Mouse (Mus musculus) spleen, postnatal 36 days (tissue): ENCODE measurements around the gene Ckm.

ENCODE experiments used
- DNase-seq, 2 experiments: peaks; one replicate each; pipeline ENCODE4 v3.0.0; 2022; ENCODE audit warnings: low spot score in 2 of 2, mixed read lengths in 1 of 2

Gene Ckm

DNA sequence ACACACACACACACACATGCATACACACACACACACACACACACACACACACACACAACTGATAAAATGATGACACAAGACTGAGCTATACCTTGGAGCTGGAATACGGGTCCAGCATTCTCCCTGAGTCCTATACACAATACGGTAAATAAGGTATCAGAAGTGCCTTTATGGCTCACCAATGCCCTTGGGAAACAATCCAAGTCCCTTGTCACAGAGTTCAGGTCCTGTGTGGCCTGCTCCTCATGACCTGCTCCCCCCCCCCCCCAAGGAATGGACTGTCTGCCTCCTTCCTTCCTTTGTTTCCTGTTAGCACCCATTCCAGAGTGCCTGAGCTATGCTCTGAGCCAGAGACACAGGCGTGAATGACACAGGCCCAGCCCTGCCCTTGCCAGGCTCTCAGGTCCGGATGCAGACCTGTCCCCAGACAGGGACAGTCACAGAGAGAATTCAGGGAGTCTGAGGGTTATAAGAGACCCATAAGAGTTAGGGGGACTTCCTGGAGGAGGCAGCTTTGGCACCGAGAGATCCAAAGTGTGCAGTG, 62.1 kb downstream of the Ckm start:
- DNase-seq, result no peak

DNA sequence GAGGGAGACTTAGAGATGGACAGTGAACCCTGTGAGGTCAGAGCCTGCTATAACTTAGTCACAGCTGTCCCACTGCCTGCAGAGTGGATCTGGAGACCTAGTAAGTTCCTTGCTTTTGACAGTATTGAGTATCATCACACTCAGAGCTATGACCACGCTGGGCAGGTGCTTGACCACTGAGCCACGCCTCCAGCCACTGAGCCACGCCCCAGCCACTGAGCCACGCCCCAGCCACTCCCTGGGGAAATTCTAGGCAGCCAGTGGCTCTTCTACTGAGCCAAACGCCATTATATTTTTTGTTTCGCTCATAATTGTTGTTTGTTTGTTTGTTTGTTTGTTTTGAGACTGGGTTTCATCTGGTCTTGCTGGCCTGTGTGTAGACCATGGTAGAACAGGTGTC, 63.1 kb downstream of the Ckm start:
- no peak for DNase-seq

DNA sequence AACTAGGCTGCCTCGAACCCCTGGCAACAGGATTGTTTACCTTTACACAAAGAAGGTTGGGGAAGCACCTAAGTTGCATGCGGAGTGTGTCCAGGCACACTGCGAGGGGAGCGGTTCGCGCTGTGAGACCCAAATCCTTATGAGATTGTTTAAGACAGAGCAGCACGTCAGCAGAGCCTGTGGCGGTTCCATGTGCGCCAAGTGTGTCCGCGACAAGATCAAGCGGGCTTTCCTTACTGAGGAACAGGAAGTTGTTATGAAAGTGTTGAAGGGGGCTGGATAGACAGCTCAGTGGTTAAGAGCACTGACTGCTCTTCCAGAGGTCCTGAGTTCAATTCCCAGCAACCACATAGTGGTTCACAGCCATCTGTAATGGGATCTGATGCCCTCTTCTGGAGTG, 63.7 kb downstream of the Ckm start:
- no peak for DNase-seq

DNA sequence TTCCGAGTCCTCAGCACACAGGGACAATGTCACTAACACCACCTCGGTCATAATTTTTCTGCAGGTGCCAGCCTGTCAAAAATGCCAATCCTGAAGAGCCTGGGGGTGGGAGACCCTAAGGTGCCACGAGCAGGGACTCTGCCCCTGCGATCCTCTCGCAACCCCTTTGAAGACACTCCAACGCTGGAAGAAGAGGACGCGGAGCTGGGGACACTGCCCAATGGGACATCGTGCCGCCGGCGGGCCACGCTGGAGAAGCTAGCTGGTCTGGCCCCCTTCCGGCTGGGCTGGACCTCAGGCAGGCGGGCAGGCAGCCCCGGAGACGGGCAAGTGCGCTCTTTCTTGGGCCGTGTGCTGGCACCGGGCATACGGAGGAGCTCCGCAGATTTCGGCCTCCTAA, 64.8 kb downstream of the Ckm start:
- DNase-seq, result no peak

DNA sequence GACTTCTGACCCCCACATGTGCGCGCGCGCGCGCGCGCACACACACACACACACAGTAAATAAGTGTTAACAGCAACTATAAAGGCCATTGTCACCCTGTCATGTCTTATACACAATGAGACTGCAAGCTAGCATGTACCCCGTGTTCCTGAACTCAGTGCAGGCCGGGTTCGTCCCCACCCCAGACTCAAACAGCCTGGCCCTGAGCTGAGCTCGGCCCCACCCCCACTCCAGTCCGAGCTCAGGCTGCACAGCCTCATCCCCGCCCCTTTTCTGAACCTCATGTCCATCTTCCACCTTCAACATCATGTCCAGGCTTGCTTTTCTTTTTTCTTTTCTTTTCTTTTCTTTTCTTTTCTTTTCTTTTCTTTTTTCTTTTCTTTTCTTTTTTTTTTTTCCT, 65.7 kb downstream of the Ckm start:
- no peak for DNase-seq

DNA sequence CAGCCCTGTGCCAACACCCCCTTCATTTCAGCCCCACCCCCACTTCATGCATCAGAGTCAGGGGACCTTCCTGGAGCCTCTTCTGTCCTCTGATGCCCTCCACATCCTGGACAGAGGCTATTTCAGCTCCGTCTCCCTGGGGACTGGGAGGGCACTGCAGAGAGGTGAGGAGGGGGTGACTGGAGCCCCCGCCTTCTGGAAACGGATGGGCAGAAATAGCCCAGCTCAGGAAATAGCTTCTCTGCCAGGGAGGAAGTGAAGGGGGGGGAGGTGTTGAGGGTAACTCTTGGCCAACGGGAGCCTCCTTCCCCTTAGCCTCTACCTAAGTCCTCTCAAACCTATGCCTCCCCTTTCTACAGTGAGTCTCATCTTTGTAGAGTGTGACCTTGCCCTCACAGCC, 67.8 kb downstream of the Ckm start:
- DNase-seq, result peak; percentile 38 to 51
